Mouse (Mus musculus): Measurements from ENCODE around the gene Vps13d.

Gene Vps13d

DNA sequence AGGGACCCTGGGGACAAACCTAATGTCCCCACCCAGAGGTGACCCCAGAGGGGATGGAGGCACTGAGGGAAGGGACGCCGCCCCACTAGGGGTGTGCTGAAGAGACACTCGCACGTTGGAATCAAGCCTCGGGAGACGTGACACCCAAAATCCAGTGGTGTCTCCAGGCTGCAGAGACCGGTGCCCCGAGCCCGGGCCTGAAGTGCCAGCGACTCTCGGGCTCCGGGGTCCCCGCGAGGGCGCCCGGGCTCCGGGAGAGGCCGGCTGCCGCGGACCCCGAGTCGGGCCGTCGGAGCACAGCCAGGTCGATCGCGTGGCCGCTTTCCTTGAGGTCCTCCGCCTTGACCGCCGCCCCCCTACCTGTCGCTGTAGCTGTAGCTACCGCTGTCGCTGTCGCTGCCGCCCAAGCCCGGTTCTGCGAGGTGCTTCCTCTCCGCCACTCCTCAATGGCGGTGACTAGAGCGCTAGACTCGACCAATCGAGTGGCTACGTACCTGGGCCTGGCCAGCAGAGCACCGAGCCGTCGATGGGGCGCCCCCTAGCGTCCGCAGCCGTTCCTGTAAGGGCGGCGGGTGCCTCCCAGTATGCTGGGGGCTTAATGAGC lies at the start of gene Vps13d:
Vps13d (minus strand) TSS at position 447 of the 604 bp plus-strand sequence.
- DNase-seq = peak; percentile 96

DNA sequence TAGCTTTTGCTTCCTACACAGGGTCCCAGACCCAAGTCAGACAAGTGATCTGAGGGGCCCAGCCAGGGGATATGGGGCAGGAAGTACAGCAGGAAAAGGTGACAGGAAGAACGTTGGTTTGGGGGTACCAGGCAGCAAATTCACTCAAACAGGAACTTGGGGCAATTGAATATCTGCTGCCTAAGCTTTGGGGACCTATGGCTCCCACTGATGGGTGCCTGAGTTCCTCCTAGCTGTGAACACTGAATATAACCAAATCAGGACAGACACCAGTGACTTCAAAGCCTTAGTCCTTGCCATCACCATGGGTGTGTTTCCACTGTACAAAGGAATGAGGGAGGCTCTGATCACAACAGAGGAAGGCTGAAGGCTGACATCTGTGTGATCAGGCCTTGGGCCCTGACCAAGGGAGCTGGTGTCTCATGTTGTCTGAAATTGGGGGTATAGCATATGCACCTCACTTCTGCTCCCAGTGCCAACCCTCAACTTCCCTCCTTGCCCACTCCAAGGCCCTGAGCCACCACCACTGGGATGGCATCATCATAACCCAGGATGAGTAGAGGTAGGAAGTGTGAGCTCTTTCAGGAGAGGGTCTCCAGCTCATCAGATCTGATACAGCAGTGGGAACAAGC lies 48.0 kb upstream of the Vps13d start:
- DNase-seq = no peak

GRCm38 (mm10) chr4:145240723-145241231 lies 46.0 kb upstream of the Vps13d start:
- peak in 1 of 2 experiments; percentile 22 for DNase-seq

DNA sequence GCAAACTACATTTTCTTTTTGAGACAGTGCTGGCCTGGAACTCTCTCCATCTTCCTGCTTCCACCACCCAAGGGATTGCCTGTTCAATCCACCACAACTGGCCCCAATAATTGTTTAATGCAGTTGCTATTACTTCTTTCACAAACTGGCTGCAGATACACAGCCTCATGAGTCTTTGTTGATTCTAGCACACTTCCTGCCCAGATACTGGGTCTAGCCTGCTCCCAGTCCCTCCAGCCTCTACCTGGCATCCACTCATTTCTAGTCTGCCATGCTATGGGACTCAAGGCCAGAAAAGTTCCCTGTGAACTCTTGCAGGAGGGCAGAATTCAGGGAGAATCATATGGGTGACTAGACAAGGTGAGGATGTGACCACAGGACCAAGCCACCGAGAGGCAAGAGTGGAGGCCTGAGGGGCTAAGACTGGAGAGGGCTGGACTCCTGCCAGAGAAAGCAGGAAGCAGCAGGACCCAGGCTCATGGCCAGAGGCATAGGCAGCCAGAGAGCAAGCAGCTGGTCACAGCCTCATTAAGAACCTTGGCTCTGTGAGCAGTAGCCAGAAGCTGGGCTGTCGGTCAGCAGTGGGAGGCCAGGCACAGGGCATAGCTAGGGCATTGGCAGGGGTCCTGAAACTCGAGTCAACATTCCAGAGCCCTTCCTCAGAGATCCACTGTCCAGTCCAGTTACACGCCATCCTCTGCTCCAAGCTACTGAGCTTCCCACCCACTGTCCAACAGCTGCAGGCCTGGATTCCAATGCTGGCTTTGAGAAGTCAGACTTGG lies 44.4 kb upstream of the Vps13d start:
- DNase-seq = peak; percentile 72 to 83

GRCm38 (mm10) chr4:145236027-145236426 lies 41.2 kb upstream of the Vps13d start:
- no peak for DNase-seq

DNA sequence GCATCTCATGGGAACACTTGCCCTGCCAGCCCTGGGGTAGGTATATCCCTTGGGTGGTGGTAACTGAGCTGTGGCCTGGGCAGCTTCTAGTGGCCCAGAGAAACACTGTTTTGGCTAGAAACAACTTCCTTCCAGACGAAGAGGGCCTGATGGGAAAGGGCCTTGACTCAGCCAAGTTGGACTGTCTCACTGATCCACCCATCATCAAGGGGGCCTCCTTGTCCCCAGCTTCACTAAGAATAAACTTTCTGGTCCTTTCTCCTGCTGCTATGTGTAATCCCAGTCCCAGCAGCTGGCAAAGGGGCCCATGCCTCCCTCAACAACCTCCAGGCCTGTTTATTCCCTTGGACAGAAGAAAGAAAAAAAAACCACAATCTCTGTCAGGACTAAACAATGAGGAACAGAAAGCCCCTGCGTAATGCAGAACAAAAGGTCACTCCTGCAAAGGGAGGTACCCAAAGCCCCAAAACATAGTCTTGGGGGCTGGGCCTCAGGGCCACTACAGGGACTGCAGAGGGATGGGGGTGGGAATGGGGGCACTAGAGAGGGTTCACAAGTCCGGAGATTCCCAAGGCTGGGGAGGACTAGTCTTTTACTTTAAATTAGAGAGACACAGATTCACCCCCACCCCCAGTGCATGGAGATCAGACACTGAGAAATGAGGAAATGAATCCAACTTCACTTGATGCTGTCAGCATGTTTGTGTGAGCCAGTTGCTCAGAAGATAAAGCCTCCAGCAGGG lies 38.9 kb upstream of the Vps13d start:
- DNase-seq = no peak

GRCm38 (mm10) chr4:145231732-145232131 lies 36.9 kb upstream of the Vps13d start:
- DNase-seq = no peak

GRCm38 (mm10) chr4:145230647-145231046 lies 35.8 kb upstream of the Vps13d start:
- no peak for DNase-seq

DNA sequence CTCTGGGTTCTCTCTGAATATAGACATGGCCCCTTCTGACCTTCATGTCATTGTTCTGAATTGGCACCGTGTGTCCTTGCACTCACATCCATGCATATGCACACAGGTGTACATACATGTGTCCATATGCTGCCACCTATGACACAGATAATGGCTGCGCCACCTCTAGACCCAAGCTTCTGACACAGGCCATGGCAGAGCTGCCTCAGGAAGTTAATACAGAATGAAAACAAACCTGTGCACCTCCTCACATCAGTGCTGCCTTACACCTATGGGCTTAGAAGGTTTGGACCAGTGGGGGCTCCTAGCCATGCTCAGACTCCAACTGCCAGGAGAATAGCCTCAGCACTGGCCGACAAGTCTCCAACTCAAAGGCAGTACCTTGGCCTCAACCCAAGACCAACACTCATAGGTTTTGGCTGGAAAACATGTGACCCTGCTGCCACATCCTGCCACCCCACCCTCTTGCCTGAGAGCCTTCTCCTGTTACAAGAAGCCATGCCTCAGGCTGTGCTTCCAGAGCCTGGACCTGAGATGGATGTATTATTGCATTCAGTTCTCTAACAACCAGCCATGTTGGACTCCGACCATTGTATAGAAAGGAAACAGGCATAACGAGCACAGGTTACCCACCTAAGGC lies 34.8 kb upstream of the Vps13d start:
- DNase-seq = no peak

GRCm38 (mm10) chr4:145229051-145229450 lies 34.2 kb upstream of the Vps13d start:
- no peak for DNase-seq

- DNase-seq = no peak
Measured at GRCm38 (mm10) chr4:145224613-145225012, 29.8 kb upstream of the Vps13d start.

GRCm38 (mm10) chr4:145222064-145222463 lies 27.3 kb upstream of the Vps13d start:
- DNase-seq = no peak

DNA sequence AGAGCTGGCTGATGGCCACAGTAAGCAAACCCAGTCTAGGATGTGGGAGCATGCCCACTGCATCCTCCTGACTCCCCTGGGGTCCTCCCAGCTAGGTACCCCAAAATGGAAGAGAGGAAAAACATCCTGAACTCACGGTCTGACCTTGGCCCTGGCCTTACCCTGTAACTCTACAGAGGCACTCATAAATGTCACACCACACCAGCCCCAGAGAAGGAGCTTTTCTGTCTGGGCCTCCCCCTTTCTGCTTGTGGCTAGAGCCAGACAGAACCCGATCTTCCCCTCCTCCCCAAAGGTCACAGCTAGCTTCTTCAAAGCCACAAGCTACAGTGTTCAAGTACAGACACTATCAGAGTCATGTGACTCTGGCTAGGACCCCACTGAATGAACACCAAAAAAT lies 26.6 kb upstream of the Vps13d start:
- DNase-seq = no peak

GRCm38 (mm10) chr4:145220001-145220400 lies 25.2 kb upstream of the Vps13d start:
- DNase-seq = no peak

GRCm38 (mm10) chr4:145219240-145219985 lies 24.6 kb upstream of the Vps13d start:
- peak; percentile 47 to 61 for DNase-seq

- DNase-seq = no peak
Measured at GRCm38 (mm10) chr4:145217837-145218236, 23.0 kb upstream of the Vps13d start.

DNA sequence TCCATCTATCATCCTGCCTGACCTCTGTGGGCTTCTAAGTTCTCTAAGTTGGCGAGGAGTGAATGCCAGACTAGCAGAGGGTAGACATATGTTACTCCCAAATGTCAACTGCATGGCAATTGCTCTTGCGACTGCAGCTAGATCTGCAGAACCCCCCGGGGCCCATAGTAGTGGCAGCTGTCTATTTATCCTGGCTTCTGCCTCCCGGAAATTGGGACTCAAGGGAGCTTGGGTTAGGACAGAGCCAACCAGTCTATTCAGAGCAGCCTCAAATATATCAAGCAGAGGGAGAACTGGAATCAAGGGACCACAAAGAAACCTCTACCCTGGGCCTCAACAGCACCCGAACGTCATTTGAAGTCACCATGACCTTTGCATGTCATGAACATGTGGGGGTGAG lies 22.2 kb upstream of the Vps13d start:
- no peak for DNase-seq

DNA sequence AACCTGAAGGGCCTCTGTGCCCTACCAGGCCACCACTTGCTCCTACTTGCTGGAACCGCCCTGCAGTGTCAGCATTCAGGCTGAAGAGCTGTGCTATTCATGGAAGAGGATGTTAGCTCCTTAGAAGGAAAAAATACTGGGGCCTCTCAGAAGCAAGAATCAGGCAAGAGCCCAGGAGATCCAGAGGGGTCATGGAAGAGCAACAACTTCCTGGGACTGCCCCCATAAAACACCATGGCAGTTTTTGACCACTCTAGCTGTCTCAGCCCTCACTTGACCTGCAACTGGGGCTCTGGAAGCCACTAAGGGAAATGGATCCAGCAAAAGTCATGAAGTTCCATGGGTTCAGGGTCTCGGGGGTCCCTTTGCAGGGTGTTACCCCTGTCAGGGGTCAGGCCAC lies 20.6 kb upstream of the Vps13d start:
- DNase-seq = no peak

DNA sequence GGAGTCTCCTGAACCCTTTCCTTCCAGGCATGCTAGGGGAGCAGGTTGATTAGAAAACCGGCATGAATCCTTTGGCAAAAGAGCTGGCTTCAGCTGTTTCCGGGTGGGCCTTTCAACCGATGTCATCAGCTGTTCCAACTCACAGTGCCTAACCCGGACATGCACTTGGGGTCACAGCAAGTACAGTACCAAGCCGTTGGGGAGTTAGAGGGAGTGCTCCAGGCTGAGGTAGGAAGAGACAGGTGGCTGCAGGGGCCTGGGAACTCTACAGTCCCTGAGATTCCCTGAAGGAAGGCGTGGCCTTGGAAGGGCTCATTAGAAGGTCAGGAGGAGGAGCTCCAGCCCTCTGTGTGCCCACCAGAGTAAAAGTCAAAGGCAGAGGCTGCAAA lies 20.0 kb upstream of the Vps13d start:
- no peak for DNase-seq

GRCm38 (mm10) chr4:145213999-145214785 lies 19.4 kb upstream of the Vps13d start:
- DNase-seq = peak; percentile 94 to 95

DNA sequence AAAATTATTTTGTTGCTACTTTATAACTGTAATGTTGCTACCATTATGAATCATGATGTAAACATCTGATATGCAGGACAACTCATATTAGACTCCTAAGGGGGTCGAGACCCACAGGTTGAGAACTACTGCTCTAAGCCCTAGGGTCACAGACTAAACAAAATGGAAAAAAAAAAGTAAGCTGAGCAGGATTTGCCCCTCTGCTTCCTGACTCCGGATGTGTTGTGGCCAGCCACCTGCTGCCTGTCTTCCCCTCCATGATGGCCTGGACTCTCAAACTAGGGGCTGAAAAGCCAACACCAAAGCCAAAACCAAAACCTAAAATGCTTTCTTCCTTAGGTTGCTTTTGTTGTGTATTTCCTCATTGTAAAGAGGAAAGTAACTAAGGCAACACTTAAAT lies 16.3 kb upstream of the Vps13d start:
- DNase-seq = no peak

Data from kidney, postnatal 4 days (tissue).